13 mouse cellular contexts compared by ENCODE assay signal in genomic region chr12:54385401-54385800, GRCm38 (mm10).
A peak's percentile ranks its signal among the peaks of the same experiment; 100 is the strongest.
DNase-seq lines count a peak whose midpoint lies in the region; ATAC-seq and TF ChIP-seq lines count a peak whose summit lies in the region.
"Had no signal": no experiment of that assay in that cellular context is flagged by ENCODE, and none has a peak within 500 bp of the region (broad histone marks: within the 10 kb centered on the region; RNA-seq: fewer than 3 reads in every experiment).

No protein-coding gene starts in this region.

- peak; percentile 91 for ATAC-seq in lung, postnatal 0 days
- ATAC-seq: intestine, embryonic 16.5 days had no signal

- H3K9ac ChIP-seq in lung, postnatal 0 days (replicated peaks; ENCODE audit: low read depth): no peak overlapping the region
- H3K9ac ChIP-seq: embryonic facial prominence, embryonic 12.5 days; limb, embryonic 12.5 days; midbrain, embryonic 12.5 days; stomach, embryonic 15.5 days had no signal

- no peak for TF ChIP-seq EP300 in lung, postnatal 0 days (IDR thresholded peaks at IDR 0.05)

- H3K4me1 ChIP-seq in lung, postnatal 0 days (ENCODE audit: insufficient read depth, low read depth, low read length): no peaks in the 10 kb centered on the region
- H3K4me1 ChIP-seq: embryonic facial prominence, embryonic 12.5 days; midbrain, embryonic 12.5 days; stomach, embryonic 15.5 days had no signal

- DNase-seq in gastrocnemius, adult 18-20 months (ENCODE audit: low spot score): peak; percentile 26
- DNase-seq in gastrocnemius, adult 8-10 months (ENCODE audit: low spot score in 2 of 2): no peak
- DNase-seq in 416B (ENCODE audit: low read depth): peak; percentile 11
- DNase-seq in gastrocnemius, postnatal 10 days: peak; percentile 36
- peak; percentile 89 for DNase-seq in lung, postnatal 0 days (ENCODE audit: low spot score)
- DNase-seq in ovary, postnatal 14 days (ENCODE audit: low spot score): no peak
- no peak for DNase-seq in cerebellum, adult 11 months
- no peak for DNase-seq in right cerebral cortex, adult 18-20 months

- H3K4me2 ChIP-seq in lung, postnatal 0 days (replicated peaks; ENCODE audit: low read depth, low read length): no peak overlapping the region
- H3K4me2 ChIP-seq: embryonic facial prominence, embryonic 12.5 days; limb, embryonic 12.5 days; midbrain, embryonic 12.5 days; stomach, embryonic 15.5 days had no signal

- no peak overlapping the region for H3K4me3 ChIP-seq in lung, postnatal 0 days (ENCODE audit: low read depth, low read length)
- H3K4me3 ChIP-seq: embryonic facial prominence, embryonic 12.5 days; limb, embryonic 12.5 days; midbrain, embryonic 12.5 days; stomach, embryonic 15.5 days had no signal

- no peak overlapping the region for H3K27ac ChIP-seq in lung, postnatal 0 days (ENCODE audit: low read length)
- H3K27ac ChIP-seq: embryonic facial prominence, embryonic 12.5 days; limb, embryonic 12.5 days; midbrain, embryonic 12.5 days; stomach, embryonic 15.5 days had no signal

- no peaks in the 10 kb centered on the region for H3K9me3 ChIP-seq in lung, postnatal 0 days (ENCODE audit: low read length)
- H3K9me3 ChIP-seq: embryonic facial prominence, embryonic 12.5 days; limb, embryonic 12.5 days; midbrain, embryonic 12.5 days; stomach, embryonic 15.5 days had no signal

- no peaks in the 10 kb centered on the region for H3K36me3 ChIP-seq in lung, postnatal 0 days (ENCODE audit: insufficient read depth, low read length)
- H3K36me3 ChIP-seq: embryonic facial prominence, embryonic 12.5 days; limb, embryonic 12.5 days; midbrain, embryonic 12.5 days; stomach, embryonic 15.5 days had no signal

- no peak for TF ChIP-seq CTCF in lung, postnatal 0 days (IDR thresholded peaks at IDR 0.05)

- 7% methylated on average over 4 of the region's 4 CpGs for WGBS in lung, postnatal 0 days

- no peaks in the 10 kb centered on the region for H3K27me3 ChIP-seq in lung, postnatal 0 days (replicated peaks; ENCODE audit: insufficient read depth, low read length)
- H3K27me3 ChIP-seq: embryonic facial prominence, embryonic 12.5 days; limb, embryonic 12.5 days; midbrain, embryonic 12.5 days; stomach, embryonic 15.5 days had no signal

Comparison
In these comparisons a context has a peak if more than half of its experiments do, and no peak if none do; other contexts are left out.
1. DNase-seq: peak in gastrocnemius, adult 18-20 months (single experiment), 416B (single experiment), gastrocnemius, postnatal 10 days (single experiment) and lung, postnatal 0 days (single experiment); none in gastrocnemius, adult 8-10 months (0 of 2), ovary, postnatal 14 days (single experiment), cerebellum, adult 11 months (single experiment) and right cerebral cortex, adult 18-20 months (single experiment).